Mouse (Mus musculus) forebrain, embryonic 16.5 days (tissue): ENCODE data around the gene A730061H03Rik. TPM values are rescaled to one million over a fixed set of nuclear protein-coding genes. Genes with fewer than 3 reads are reported as not detected.

Experiments
- polyA plus RNA-seq: library from polyadenylated mRNA; unstranded; fragments of >200 nt; fragmentation: Nextera tagmentation; extraction: Ambion mirVana; gene quantifications from 2 replicates; pipeline ENCODE4 v1.2.1, GENCODE M21; 2015

A730061H03Rik gene
- polyA plus RNA-seq, 1 experiment from 2014 or later, result 0.63 TPM

Other genes starting within 250 kb of the A730061H03Rik start
- 43.3 and 48.2 TPM in 2 replicates for gene Dhrs4, start 81.6 kb downstream of the A730061H03Rik start, polyA plus RNA-seq
- gene Carmil3, start 69.8 kb downstream of the A730061H03Rik start, polyA plus RNA-seq, result 29.4 and 38.1 TPM in 2 replicates
- 9.9 and 18.0 TPM in 2 replicates for gene Cpne6, start 50.0 kb downstream of the A730061H03Rik start, polyA plus RNA-seq
- gene Nrl, start 35.4 kb downstream of the A730061H03Rik start, polyA plus RNA-seq, result not detected in 2 replicates
- gene Pck2, start 20.1 kb downstream of the A730061H03Rik start, polyA plus RNA-seq, result 23.3 and 23.6 TPM in 2 replicates
- 123 and 127 TPM in 2 replicates for gene Dcaf11, start 400 bp downstream of the A730061H03Rik start, polyA plus RNA-seq
- gene Fitm1, start 15.2 kb upstream of the A730061H03Rik start, polyA plus RNA-seq, result not detected in 2 replicates
- gene Psme1, start 17.7 kb upstream of the A730061H03Rik start, polyA plus RNA-seq, result 185 and 197 TPM in 2 replicates
- 12.9 and 23.4 TPM in 2 replicates for gene Emc9, start 24.9 kb upstream of the A730061H03Rik start, polyA plus RNA-seq
- 179 and 182 TPM in 2 replicates for gene Psme2, start 30.7 kb upstream of the A730061H03Rik start, polyA plus RNA-seq
- gene Rnf31, start 31.3 kb upstream of the A730061H03Rik start, polyA plus RNA-seq, result 16.9 and 22.5 TPM in 2 replicates
- gene Irf9, start 43.2 kb upstream of the A730061H03Rik start, polyA plus RNA-seq, result 7.8 and 11.8 TPM in 2 replicates
- 9.4 and 11.3 TPM in 2 replicates for gene Rec8, start 57.6 kb upstream of the A730061H03Rik start, polyA plus RNA-seq
- gene Ipo4, start 75.6 kb upstream of the A730061H03Rik start, polyA plus RNA-seq, result 92.5 and 110 TPM in 2 replicates
- 0.67 and 3.8 TPM in 2 replicates for gene Gm49378, start 77.5 kb upstream of the A730061H03Rik start, polyA plus RNA-seq
- gene Tm9sf1, start 83.4 kb upstream of the A730061H03Rik start, polyA plus RNA-seq, result 62.1 and 66.2 TPM in 2 replicates
- 0.29 and 0.51 TPM in 2 replicates for gene Tssk4, start 89.8 kb upstream of the A730061H03Rik start, polyA plus RNA-seq
- 63.5 and 71.3 TPM in 2 replicates for gene Mdp1, start 100.1 kb upstream of the A730061H03Rik start, polyA plus RNA-seq
- 52.5 and 62.6 TPM in 2 replicates for gene Gmpr2, start 111.5 kb upstream of the A730061H03Rik start, polyA plus RNA-seq
- gene Nedd8, start 111.7 kb upstream of the A730061H03Rik start, polyA plus RNA-seq, result 514 and 544 TPM in 2 replicates
- 31.4 and 32.6 TPM in 2 replicates for gene Tinf2, start 121.4 kb upstream of the A730061H03Rik start, polyA plus RNA-seq
- 0.26 and 0.28 TPM in 2 replicates for gene Tgm1, start 153.5 kb upstream of the A730061H03Rik start, polyA plus RNA-seq
- 52.6 and 53.3 TPM in 2 replicates for gene Rabggta, start 161.9 kb upstream of the A730061H03Rik start, polyA plus RNA-seq
- gene Dhrs1, start 185.3 kb upstream of the A730061H03Rik start, polyA plus RNA-seq, result 81.9 and 83.5 TPM in 2 replicates
- 36.4 and 46.0 TPM in 2 replicates for gene Nop9, start 185.3 kb upstream of the A730061H03Rik start, polyA plus RNA-seq
- 0.21 TPM in 1 of 2 replicates, not detected in the other for gene Cideb, start 198.1 kb upstream of the A730061H03Rik start, polyA plus RNA-seq
- gene Ltb4r2, start 201.0 kb upstream of the A730061H03Rik start, polyA plus RNA-seq, result 0.21 and 0.38 TPM in 2 replicates
- 0.24 and 0.25 TPM in 2 replicates for gene Ltb4r1, start 205.6 kb upstream of the A730061H03Rik start, polyA plus RNA-seq
- gene Adcy4, start 223.7 kb upstream of the A730061H03Rik start, polyA plus RNA-seq, result 3.2 and 3.7 TPM in 2 replicates
- gene Ripk3, start 228.5 kb upstream of the A730061H03Rik start, polyA plus RNA-seq, result 2.7 and 3.2 TPM in 2 replicates